Mouse (Mus musculus) liver, adult (tissue): Measurements from ENCODE around the gene Kcnk15.

Source experiments
- GATA4 ChIP-seq: IDR thresholded peaks from 2 replicates; pipeline ENCODE4 v1.6.1; 2014; ENCODE audit warnings: mild to moderate bottlenecking, low read length; ENCODE audit not compliant: insufficient replicate concordance

Kcnk15 gene

GRCm38 (mm10) chr2:163897026-163897425 is 43.6 kb downstream of the Kcnk15 start:
- no peak for TF ChIP-seq GATA4

DNA sequence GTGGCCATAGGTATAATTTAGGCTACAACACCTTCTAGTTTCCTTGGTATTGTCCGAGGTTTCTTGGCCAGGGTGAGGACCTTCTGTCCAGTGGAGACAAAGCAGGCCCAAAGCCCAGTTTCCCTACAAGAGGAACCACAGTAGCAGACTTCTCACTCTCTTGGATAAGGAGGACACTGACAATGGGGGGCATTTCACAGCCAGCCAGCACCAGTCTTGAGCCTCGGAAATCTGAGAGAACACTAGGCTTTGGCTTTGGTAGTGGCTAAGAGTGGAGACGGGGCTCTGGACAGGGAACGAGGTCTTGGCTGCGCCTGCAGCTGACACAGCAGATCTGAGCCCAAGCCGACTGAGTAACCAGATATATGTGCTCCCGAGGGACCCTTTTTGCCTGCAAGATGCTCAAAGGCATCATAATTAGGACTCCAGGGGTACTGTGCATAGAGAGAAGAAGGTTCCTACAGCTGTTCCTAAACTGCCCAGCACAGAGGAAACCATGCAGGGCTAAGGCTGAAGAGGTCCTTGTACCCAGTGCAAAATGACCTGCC is 44.6 kb downstream of the Kcnk15 start:
- no peak for TF ChIP-seq GATA4

- TF ChIP-seq GATA4 = no peak
Observed at GRCm38 (mm10) chr2:163899910-163900411, 46.5 kb downstream of the Kcnk15 start.

DNA sequence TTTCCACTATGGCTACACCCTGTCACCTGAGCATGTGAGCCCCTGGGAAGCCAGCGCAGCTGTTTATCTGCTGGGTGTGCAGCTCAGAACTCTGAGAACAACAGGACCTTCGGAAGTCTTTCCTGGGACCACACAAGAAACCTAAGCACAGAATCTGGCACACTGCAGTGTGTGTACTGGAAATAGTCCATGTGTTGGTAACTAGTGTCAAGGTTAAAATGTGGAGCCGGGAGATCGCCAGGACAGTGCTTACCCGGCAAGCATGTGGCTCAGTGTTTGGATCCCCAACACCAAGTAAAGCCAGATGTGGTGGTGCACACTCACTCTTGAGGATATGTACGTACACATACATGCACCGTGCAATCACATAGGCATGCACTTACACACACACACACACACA is 47.6 kb downstream of the Kcnk15 start:
- no peak for TF ChIP-seq GATA4

DNA sequence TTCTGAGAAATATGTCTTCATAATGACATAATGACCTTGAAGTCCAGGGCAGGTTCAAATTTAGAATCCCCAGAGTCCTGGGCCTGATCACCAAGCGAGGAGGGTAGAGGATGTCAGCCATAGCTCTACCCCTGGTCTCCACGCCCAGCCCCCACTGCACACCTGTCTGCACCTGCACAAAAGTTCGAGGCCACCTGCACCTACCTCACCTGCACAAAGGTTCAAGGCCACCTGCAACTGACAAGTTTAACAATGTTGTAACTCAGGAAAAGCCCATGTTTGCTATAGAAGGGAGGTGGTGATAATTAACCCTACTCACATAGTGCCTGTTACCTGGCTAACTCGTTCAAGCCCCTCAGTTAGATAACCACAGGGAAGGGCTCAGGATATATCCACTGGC is 49.0 kb downstream of the Kcnk15 start:
- no peak for TF ChIP-seq GATA4

- TF ChIP-seq GATA4 = no peak
Observed at GRCm38 (mm10) chr2:163903461-163903860, 50.0 kb downstream of the Kcnk15 start.

DNA sequence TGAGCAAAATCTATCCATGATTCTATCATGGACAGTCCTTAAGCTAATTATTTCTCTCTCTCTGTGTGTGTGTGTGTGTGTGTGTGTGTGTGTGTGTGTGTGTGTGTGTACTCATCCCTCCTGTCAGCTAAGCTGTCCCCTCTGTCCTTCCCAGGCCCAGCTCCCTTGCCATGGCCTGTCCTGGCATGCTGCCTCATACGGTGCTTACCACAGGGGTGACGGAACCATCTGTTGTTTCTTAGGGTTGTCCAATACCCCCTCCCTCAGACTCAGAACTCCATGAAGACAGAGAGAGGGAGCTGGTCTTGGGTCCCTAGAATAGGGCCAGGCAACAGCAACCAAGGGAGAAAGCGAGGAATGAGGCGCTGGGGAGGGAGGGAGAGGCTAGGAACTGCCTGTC is 50.9 kb downstream of the Kcnk15 start:
- no peak for TF ChIP-seq GATA4

- TF ChIP-seq GATA4 = no peak
Observed at GRCm38 (mm10) chr2:163907131-163907530, 53.7 kb downstream of the Kcnk15 start.
